Mouse (Mus musculus): ENCODE data around the gene Atxn10.
A peak's percentile ranks its signal among the peaks of the same experiment; 100 is the strongest.

The Atxn10 gene

DNA sequence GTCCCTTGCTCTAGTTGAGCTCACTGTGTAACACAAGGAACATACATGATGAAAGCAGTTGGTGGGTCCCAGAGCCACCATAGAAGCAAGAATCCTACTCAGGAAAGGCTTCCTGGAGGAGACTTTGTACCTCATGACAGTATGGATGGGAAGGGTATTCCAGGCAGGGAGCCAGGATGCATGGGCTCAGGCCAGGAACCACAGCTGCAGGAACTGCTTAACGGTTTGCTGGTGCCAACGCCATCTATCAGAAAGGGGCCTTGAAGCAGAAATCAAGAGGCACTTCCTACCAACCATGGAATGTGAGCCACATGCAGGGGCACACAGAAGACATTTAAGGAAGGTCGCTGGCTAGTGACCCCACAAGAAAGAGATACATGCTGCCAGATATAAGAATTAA, 138.7 kb downstream of the Atxn10 start:
- DNase-seq (ENCODE audit: low spot score), result no peak

DNA sequence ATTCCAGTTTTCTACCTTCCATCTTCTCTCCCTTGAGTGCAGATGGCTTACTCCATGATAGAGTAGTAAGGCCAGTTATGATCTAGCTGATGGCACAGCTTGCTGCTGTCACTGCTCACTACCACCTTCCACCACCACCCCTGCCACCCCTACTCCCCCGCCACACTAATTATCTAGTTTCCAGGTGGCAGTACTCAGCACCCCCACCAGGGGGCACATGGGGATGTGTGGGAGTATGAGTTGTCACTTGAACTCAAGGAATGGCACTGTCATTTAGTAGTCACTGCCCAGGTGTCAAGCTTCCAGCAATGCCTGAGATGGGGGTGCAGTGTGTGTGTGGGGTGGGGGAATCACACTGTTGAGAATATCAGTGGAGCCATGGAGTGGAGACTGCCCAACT, 141.5 kb downstream of the Atxn10 start:
- no peak for DNase-seq (ENCODE audit: low spot score)

DNA sequence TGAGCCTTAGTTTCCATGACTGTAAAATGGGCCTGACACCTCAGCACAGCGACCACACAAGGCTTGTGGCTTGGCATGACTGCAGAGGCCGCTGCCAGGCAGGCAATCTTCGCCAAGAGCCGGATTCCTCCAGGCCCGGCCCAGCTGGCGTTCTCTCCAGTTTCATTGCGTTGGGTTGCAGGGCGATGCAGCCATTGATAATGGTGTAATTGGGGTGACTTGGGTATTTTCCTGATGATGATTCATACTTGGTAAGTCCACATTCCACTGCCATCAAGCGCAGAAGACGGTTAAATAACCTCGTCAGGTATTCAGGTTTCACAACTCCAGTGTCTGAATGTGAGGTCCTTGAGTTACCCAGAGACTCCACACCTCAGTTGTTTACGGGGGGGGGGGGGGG, 143.3 kb downstream of the Atxn10 start:
- DNase-seq (ENCODE audit: low spot score), result no peak

DNA sequence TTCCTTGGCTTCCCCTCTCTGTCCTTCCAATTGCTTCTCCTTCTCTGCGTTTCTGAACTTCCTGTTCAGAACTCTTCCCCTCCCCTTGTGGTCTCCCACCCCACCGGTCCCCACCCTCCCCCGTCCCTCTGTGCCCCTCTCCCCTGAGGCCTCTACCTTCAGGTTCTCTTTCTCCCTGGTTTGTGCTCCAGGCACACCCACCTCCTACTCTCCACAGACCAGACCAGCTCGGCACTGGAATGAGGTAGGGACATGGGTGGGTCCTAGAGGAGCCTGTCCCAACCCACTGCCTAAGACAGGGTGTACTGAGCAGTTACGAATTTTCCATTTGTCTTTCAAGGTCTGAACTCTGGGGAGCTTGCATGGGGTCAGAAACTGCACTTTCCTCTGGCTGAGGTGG, 143.9 kb downstream of the Atxn10 start:
- no peak for DNase-seq (ENCODE audit: low spot score)

DNA sequence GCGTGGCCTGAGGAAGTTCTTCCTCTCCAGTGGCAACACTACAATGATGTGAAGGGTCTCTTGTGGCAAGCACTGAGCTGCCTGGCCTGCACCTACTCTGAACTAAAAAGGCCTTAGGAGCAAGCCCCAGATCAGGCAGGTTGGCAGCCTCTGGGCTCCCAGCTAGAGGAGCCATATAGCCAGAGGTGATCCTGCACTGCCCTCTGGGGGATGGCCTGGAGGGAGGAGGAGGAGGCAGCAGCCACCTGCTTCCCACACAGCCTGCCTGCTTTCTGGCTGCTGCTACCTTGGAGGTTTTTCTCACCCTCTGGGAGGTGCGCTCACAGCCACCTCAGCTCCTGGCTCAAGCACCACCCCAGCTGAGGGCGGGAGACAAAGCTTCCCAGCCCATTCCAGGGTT, 144.6 kb downstream of the Atxn10 start:
- DNase-seq (ENCODE audit: low spot score), result no peak

DNA sequence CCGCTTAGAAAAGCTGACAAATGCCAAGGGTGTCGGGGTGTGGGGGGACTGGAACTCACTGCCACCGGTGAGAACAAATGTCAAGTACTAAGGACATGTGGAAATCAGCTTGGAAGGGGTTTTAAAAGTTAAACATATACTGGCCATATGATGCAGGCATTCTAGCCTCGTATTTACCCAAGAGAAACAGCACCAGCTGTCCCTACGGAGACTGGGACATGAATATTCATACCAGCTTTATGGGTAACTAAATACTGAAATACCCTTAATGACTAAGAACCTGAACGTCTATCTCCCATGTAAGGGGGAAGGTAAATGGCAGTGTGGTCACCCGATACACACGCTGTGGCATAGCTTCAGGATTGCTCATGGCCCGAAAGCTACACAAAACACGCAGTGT, 152.9 kb downstream of the Atxn10 start:
- DNase-seq (ENCODE audit: low spot score), result no peak

DNA sequence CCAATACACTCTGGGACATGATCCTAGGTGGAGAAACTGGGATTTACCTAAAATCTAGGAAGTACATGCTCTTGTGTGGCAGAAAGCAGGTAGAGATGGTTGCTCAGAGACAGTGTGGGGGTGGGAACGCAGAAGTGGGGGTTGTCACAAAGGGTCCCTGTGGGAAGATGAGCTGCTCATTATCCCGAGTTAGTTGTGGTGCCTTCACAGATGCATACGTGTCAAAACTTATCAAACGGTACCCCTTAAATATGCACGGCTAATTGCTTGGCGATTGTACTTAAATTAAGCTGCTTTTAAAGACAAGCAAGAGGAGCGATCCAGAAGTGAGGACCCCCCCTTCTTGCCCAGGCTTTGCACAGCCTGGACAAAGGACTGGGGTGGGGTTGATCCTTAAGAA, 153.7 kb downstream of the Atxn10 start:
- DNase-seq (ENCODE audit: low spot score), result no peak

DNA sequence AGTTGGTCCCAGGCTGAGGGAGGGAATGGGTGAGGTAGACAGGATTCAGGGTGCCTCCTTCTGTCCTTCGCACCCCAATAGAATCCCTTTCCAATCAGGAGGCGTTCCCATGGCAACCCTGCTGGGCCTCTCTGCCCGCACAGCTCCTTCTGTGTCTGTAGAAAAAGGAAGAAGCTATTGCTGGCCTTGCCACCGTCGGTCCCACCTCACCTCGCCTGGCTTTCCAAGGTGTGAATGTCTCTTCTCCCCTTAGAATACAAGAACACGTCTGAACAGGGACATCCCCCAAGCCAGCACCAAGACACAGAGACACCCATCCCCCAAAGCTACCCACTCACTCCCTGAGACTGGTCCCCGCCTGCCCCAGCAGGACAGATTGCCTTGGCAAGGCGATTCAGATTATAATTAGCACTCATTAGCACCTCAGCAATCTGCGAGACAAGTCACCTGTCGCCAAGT, 158.1 kb downstream of the Atxn10 start:
- DNase-seq (ENCODE audit: low spot score), result no peak

DNA sequence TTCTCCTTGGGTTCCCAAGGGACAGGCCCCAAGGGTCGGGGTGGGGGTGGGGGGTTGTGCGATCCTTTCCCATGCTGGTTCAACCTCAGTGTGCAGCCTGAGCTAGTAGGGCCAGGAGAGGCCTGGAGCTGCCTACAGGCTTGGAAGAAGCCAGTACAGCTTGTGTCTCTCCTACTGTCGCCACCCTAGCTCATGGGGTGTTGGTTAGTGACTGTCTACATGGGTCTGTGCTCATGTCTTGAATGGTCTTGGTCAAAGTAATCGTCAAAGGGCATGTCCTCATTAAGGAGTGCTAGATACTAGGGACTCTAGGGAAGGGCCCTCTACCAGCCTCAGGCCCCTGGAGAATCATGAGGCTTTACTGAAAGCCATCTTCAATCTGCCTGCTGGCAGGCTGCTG, 161.5 kb downstream of the Atxn10 start:
- no peak for DNase-seq (ENCODE audit: low spot score)

DNA sequence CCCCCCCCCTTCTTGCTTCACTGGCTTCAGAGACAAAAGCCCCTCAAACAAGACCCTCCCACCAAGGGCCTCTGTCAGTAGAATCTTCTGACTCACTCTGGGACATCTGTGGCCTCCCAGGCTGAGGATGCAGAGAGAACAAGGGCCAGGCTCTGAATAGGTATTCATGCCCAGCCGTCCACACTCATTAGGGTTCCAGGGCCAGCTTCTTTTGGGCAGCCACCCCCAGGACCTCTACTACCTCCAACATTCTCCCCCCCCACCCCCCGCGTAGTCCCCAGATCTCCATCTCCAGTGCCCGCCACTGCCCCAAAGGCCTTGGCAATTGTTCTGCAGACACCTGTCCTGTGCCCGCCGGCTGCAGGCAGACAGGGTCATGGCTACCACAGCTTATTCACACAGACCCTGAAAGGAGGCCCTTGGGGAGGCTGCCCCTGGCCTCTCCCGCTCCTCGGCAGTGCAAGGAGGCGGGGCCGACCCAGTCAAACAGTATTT, 162.0 kb downstream of the Atxn10 start:
- no peak for DNase-seq (ENCODE audit: low spot score)

DNA sequence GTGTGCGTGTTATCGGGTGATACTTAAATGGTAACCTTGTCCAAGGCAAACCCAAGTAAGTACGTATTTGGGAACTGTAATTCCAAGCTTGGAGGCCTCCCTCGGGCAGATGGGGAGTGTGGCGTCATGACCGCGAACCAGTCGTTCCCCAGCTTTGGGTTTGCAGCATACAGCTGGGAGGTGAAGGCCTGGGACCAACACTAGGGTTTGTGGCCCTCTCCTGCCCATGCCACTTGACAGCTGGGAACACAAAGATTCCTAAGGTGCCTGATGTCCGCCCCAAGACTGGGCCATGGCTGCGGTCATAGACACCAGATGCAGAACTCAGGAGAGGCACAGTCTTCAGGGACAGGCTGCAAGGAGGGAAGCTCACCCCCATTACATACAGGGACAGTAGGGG, 164.2 kb downstream of the Atxn10 start:
- no peak for DNase-seq (ENCODE audit: low spot score)

DNA sequence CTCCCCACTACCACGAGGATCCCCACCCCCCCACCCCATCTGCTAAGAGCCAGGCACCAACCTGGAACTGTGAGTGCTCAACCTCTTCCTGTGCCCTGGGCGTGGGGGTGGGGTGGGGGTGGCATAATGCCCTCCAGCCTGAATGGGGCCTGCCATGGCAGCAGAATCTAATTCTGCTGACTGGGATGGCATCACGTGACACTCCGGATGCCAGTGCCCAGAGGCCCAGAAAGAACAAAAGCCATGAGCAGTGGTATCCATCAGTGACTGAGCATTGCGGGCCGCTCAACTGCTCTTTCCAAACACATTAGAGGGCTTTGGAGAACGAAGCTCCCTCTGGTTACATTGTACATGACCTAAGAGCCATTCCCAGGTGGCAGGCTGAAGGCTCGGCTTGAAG, 167.1 kb downstream of the Atxn10 start, which contains the start of gene 7530416G11Rik:
7530416G11Rik (minus strand) TSS at position 101 of the 400 bp plus-strand sequence.
- no peak for DNase-seq (ENCODE audit: low spot score)

DNA sequence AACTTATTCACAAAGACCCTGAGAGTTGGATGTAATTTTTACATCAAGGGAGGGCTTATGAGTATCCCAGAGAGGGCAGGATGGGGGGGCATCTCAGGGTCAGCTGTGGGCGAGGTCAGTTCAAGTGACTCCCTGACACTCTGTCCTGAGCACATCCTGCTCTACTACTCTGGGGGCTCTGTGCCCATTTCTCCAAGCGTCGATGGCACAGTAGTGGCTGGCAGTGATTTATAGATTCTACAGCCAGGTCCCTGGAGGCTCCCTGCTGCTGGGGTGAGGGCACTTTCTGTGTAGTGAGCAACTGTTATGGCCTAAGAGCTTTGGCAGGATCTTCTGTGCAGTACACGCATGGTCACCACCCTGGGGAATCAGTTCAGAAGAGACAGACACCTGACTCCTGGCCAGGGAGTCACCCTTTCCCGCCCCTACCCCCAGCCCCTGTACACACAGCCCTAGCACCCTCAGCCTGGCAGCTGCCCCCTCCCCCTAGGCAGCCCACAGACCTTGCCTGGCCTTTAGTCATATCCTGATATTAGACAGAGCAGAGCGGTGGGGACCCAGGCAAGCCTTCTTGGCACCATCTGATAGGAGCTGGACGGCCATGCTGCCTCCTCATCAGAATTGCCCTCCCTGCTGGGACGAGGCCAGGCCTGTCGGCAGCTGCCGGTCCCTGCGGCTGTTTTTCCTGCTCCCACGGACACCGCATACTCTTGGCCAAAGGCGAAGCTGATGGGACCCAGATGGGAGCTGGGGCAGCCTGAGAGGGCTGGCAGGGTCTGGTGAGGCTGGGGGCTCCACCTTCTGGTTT, 169.3 kb downstream of the Atxn10 start:
- peak; percentile 21 for DNase-seq (ENCODE audit: low spot score)

DNA sequence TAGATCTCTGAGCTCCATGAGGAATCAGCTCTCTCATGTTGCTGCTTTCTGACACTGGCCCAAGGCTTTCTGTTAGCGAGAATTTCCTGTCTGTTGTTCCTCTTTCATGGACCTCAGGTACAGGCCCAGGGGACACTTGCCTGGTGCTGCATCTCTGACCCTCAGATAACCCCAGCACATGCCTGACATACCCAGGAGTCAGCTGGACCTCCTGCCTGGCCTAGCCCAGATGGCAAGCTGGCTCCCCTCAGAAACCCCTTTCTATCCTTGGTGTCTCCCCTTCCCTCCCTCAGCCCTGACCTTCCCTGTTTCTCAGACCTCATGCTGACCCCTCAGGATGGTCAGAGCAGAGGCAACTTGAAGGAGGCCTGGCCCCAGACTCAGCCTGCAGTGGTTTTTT, 170.6 kb downstream of the Atxn10 start:
- DNase-seq (ENCODE audit: low spot score), result no peak

DNA sequence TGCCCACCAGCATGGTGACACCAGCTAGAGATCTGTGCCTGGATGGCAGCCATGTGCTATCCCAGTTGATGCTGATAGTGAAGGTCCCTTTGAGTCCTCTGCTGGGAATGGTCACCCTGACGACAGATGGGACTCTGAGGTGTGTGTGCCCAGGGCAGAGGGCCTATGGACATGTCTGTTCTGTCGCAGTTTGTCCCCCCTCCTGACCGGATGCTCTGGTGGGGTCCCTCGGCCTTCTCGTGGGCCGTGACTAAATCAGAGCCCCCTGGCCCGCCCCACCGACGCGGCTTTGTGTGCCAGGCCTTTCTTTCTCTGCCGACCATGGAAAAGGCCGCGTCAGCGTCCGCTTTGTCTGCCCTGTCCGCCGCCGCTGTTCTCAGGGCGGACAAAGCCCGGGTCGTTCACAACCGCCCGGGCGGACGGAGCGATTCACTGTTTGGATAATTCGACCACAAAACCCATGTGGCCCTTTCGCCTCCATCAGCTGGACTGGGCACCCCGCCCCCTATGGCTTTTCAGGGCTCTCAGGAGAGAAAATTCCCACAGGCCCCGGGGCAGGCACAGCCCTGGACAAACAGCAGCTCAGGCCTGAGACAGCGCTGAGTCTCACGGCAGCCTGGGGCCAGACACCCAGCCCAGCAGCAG, 171.4 kb downstream of the Atxn10 start:
- no peak for DNase-seq (ENCODE audit: low spot score)
